In the genomic region with DNA sequence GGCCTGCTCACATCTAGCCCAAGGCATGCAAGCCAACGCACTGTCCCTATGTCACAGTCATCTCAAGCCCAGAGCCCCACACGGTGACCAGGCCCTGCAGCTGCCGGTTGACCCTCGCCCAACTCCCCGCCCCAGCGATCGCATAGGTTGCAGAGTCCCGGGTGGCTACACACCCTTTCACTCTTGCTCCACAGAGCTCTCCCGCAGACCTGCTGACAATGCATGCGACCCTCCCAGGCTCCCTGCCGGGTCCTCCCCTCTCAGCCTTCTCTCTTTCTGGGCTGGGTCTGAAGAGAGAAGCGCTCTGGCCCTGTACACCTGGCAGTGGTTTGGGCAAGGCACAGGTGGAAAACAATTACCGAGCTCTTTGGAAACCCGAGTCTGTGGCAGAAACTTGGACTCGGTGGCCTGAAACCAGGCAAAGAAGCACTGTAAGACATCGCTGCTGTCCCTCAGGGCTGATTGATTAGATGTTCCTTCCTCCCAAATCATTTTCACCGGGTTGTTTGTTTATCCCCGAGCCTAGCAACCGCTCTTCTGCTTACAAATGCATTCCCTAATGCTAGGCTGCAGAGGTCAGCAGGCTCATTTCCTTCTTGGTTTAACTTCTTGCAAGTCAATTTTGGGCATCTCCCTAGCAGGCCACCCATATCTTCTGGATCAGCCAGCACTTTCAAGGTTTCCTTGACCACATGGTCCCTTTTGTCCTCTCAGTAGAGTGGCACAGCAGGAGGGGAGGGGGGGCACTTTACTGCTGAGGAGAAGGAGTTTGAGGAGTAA, we compare ENCODE assay signal across 10 mouse cellular contexts.
DNase-seq lines count a peak whose midpoint lies in the region; ATAC-seq and TF ChIP-seq lines count a peak whose summit lies in the region.
"Had no signal": no experiment of that assay in that cellular context is flagged by ENCODE, and none has a peak within 500 bp of the region (broad histone marks: within the 10 kb centered on the region; RNA-seq: fewer than 3 reads in every experiment).

No protein-coding gene starts in this region.

- ATAC-seq in midbrain, embryonic 11.5 days (ENCODE audit: low FRiP score), result peak; percentile 45; the same call in 1 of the 2 replicates
- ATAC-seq in midbrain, postnatal 0 days (ENCODE audit: low FRiP score), result no peak
- peak; percentile 50 for ATAC-seq in hindbrain, embryonic 11.5 days (ENCODE audit: low FRiP score)
- ATAC-seq in liver, embryonic 13.5 days (ENCODE audit: low read depth), result no peak
- peak; percentile 48; the same call in 1 of the 2 replicates for ATAC-seq in stomach, postnatal 0 days (ENCODE audit: low FRiP score, low TSS enrichment)
- ATAC-seq: activated CD4-positive, CD25-positive, alpha-beta regulatory T cell, adult 4 months had no signal

- H3K36me3 ChIP-seq in midbrain, embryonic 11.5 days (ENCODE audit: control insufficient read depth, insufficient read depth, low read length), result no peaks in the 10 kb centered on the region
- no peaks in the 10 kb centered on the region for H3K36me3 ChIP-seq in midbrain, postnatal 0 days (ENCODE audit: insufficient read depth, low read length)
- H3K36me3 ChIP-seq in hindbrain, embryonic 11.5 days (ENCODE audit: control insufficient read depth, insufficient read depth, low read length), result no peaks in the 10 kb centered on the region
- H3K36me3 ChIP-seq in liver, embryonic 13.5 days, result no peaks in the 10 kb centered on the region
- no peaks in the 10 kb centered on the region for H3K36me3 ChIP-seq in stomach, postnatal 0 days (ENCODE audit: control insufficient read depth, insufficient read depth, low read length)

- TF ChIP-seq CTCF in midbrain, postnatal 0 days (IDR thresholded peaks at IDR 0.05), result no peak
- TF ChIP-seq CTCF in stomach, postnatal 0 days (IDR thresholded peaks at IDR 0.05; ENCODE audit: low read depth), result 0 out of 2 replicates have a peak, but pooled peaks have one; percentile 14
- TF ChIP-seq CTCF in left cerebral cortex, adult 2 months (IDR thresholded peaks at IDR 0.05), result no peak

- no peak overlapping the region for H3K9ac ChIP-seq in midbrain, embryonic 11.5 days (ENCODE audit: low read length)
- no peak overlapping the region for H3K9ac ChIP-seq in midbrain, postnatal 0 days (replicated peaks; ENCODE audit: low read length, poor library complexity, severe bottlenecking)
- no peak overlapping the region for H3K9ac ChIP-seq in hindbrain, embryonic 11.5 days (ENCODE audit: low read depth, low read length)
- no peak overlapping the region for H3K9ac ChIP-seq in liver, embryonic 13.5 days
- no peak overlapping the region for H3K9ac ChIP-seq in stomach, postnatal 0 days (ENCODE audit: low read length)

- peak; percentile 88 for DNase-seq in midbrain, embryonic 11.5 days (ENCODE audit: low spot score, missing footprints)
- no peak for DNase-seq in midbrain, postnatal 0 days (ENCODE audit: low spot score)
- peak; percentile 41 for DNase-seq in hindbrain, embryonic 11.5 days (ENCODE audit: low spot score)
- no peak for DNase-seq in liver, embryonic 13.5 days
- DNase-seq in stomach, postnatal 0 days (ENCODE audit: low spot score), result no peak
- DNase-seq in spleen, postnatal 10 days (ENCODE audit: low spot score in 2 of 2), result no peak
- DNase-seq in spleen, postnatal 36 days (ENCODE audit: low spot score in 2 of 2), result no peak
- DNase-seq in left cerebral cortex, adult 2 months (ENCODE audit: extremely low spot score in 1 of 2, low spot score in 2 of 2), result no peak

- no peak overlapping the region for H3K4me3 ChIP-seq in midbrain, embryonic 11.5 days (ENCODE audit: low read depth, low read length)
- H3K4me3 ChIP-seq in midbrain, postnatal 0 days (ENCODE audit: low read depth, low read length), result no peak overlapping the region
- no peak overlapping the region for H3K4me3 ChIP-seq in hindbrain, embryonic 11.5 days (ENCODE audit: low read depth, low read length)
- no peak overlapping the region for H3K4me3 ChIP-seq in liver, embryonic 13.5 days (replicated peaks)
- H3K4me3 ChIP-seq in stomach, postnatal 0 days (ENCODE audit: low read depth, low read length), result no peak overlapping the region
- H3K4me3 ChIP-seq in left cerebral cortex, adult 2 months, result no peak overlapping the region
- H3K4me3 ChIP-seq: heart, adult 2 months had no signal

- no peaks in the 10 kb centered on the region for H3K9me3 ChIP-seq in midbrain, embryonic 11.5 days (ENCODE audit: control insufficient read depth, low read length)
- no peaks in the 10 kb centered on the region for H3K9me3 ChIP-seq in midbrain, postnatal 0 days (ENCODE audit: low read length)
- H3K9me3 ChIP-seq in hindbrain, embryonic 11.5 days (ENCODE audit: control insufficient read depth, low read length), result no peaks in the 10 kb centered on the region
- no peaks in the 10 kb centered on the region for H3K9me3 ChIP-seq in liver, embryonic 13.5 days (replicated peaks)
- H3K9me3 ChIP-seq in stomach, postnatal 0 days (ENCODE audit: control insufficient read depth, low read length), result no peaks in the 10 kb centered on the region

- peaks cover 10% of the 10 kb centered on the region for H3K4me1 ChIP-seq in midbrain, embryonic 11.5 days (ENCODE audit: control insufficient read depth, insufficient read depth, low read length)
- no peaks in the 10 kb centered on the region; the same call in 1 of the 2 replicates for H3K4me1 ChIP-seq in midbrain, postnatal 0 days (ENCODE audit: insufficient read depth, low read length)
- peaks cover 5% of the 10 kb centered on the region for H3K4me1 ChIP-seq in hindbrain, embryonic 11.5 days (replicated peaks; ENCODE audit: control insufficient read depth, insufficient read depth, low read length)
- H3K4me1 ChIP-seq in liver, embryonic 13.5 days (replicated peaks), result 0 out of 2 replicates have a peak, but pooled peaks cover 4% of the 10 kb centered on the region
- peaks cover 7% of the 10 kb centered on the region; the same call in 1 of the 2 replicates for H3K4me1 ChIP-seq in stomach, postnatal 0 days (replicated peaks; ENCODE audit: control insufficient read depth, insufficient read depth)

- TF ChIP-seq EP300 in stomach, postnatal 0 days (optimal IDR thresholded peaks at IDR 0.05), result no peak

- no peaks in the 10 kb centered on the region for H3K27me3 ChIP-seq in midbrain, embryonic 11.5 days (ENCODE audit: control insufficient read depth, insufficient read depth, low read length)
- no peaks in the 10 kb centered on the region; the same call in 1 of the 2 replicates for H3K27me3 ChIP-seq in midbrain, postnatal 0 days (ENCODE audit: insufficient read depth, low read length)
- H3K27me3 ChIP-seq in hindbrain, embryonic 11.5 days (ENCODE audit: control insufficient read depth, insufficient read depth, low read length), result no peaks in the 10 kb centered on the region
- peaks cover 5% of the 10 kb centered on the region; the same call in 1 of the 2 replicates for H3K27me3 ChIP-seq in liver, embryonic 13.5 days
- no peaks in the 10 kb centered on the region for H3K27me3 ChIP-seq in stomach, postnatal 0 days (ENCODE audit: control insufficient read depth, insufficient read depth, low read length)

- no peak overlapping the region for H3K27ac ChIP-seq in midbrain, embryonic 11.5 days (ENCODE audit: low read depth, low read length)
- no peak overlapping the region for H3K27ac ChIP-seq in midbrain, postnatal 0 days (ENCODE audit: low read depth, low read length)
- H3K27ac ChIP-seq in hindbrain, embryonic 11.5 days (ENCODE audit: low read depth, low read length), result no peak overlapping the region
- no peak overlapping the region for H3K27ac ChIP-seq in liver, embryonic 13.5 days
- H3K27ac ChIP-seq in stomach, postnatal 0 days (replicated peaks), result no peak overlapping the region
- H3K27ac ChIP-seq in left cerebral cortex, adult 2 months, result no peak overlapping the region
- H3K27ac ChIP-seq: heart, adult 2 months had no signal

- H3K4me2 ChIP-seq in midbrain, embryonic 11.5 days, result no peak overlapping the region
- H3K4me2 ChIP-seq in midbrain, postnatal 0 days (ENCODE audit: low read depth, low read length, poor library complexity, severe bottlenecking), result no peak overlapping the region
- H3K4me2 ChIP-seq in hindbrain, embryonic 11.5 days (replicated peaks; ENCODE audit: low read depth, low read length), result no peak overlapping the region
- 0 out of 2 replicates have a peak overlapping the region, but pooled peaks have one; percentile 6 for H3K4me2 ChIP-seq in liver, embryonic 13.5 days
- 0 out of 2 replicates have a peak overlapping the region, but pooled peaks have one; percentile 8 for H3K4me2 ChIP-seq in stomach, postnatal 0 days (replicated peaks; ENCODE audit: low read depth)

- WGBS in midbrain, embryonic 11.5 days, result 11% methylated on average over 19 of the region's 19 CpGs
- WGBS in midbrain, postnatal 0 days, result 17% methylated on average over 19 of the region's 19 CpGs
- 2% methylated on average over 19 of the region's 19 CpGs for WGBS in hindbrain, embryonic 11.5 days
- WGBS in liver, embryonic 13.5 days (ENCODE audit: insufficient replicate concordance), result 11% methylated on average over 19 of the region's 19 CpGs
- 24% methylated on average over 19 of the region's 19 CpGs for WGBS in stomach, postnatal 0 days

- intact Hi-C loops in left cerebral cortex, adult 2 months (cut with DNase I), result no loop called here

Comparison
In these comparisons a context has a peak if more than half of its experiments do, and no peak if none do; other contexts are left out.
1. ATAC-seq: peak in midbrain, embryonic 11.5 days (single experiment), hindbrain, embryonic 11.5 days (single experiment) and stomach, postnatal 0 days (single experiment); none in midbrain, postnatal 0 days (single experiment) and liver, embryonic 13.5 days (single experiment).
2. DNase-seq: peak in midbrain, embryonic 11.5 days (single experiment) and hindbrain, embryonic 11.5 days (single experiment); none in midbrain, postnatal 0 days (single experiment), liver, embryonic 13.5 days (single experiment), stomach, postnatal 0 days (single experiment), spleen, postnatal 10 days (0 of 2), spleen, postnatal 36 days (0 of 2) and left cerebral cortex, adult 2 months (0 of 2).
3. H3K4me2 ChIP-seq: peak in liver, embryonic 13.5 days (single experiment) and stomach, postnatal 0 days (single experiment); none in midbrain, embryonic 11.5 days (single experiment), midbrain, postnatal 0 days (single experiment) and hindbrain, embryonic 11.5 days (single experiment).